Mouse (Mus musculus): ENCODE measurements around the gene Micu1. TPM values are rescaled to one million over a fixed set of nuclear protein-coding genes. Genes with fewer than 3 reads are reported as not detected.
"Not testable (repeated sequence)": the region's sequence is repeated elsewhere in the genome, so short reads cannot be mapped to it uniquely, and the experiment has no call there.

Gene Micu1
- total RNA-seq (2021), result 10 to 100 TPM; 80.3 to 94.7 TPM
- long read RNA-seq, experiment 1, transcript Micu1-204 (12 exons, 2,442 nt), result major isoform, 34 of 50 reads
- long read RNA-seq, experiment 1, partial matches to known transcripts, result 11 of 50 reads
- long read RNA-seq, experiment 1, other reads (novel, unspliced or antisense), result 5 of 50 reads
- long read RNA-seq, experiment 2, transcript Micu1-204 (12 exons, 2,442 nt), result major isoform, 17 of 27 reads
- long read RNA-seq, experiment 2, partial matches to known transcripts, result 5 of 27 reads
- long read RNA-seq, experiment 2, other reads (novel, unspliced or antisense), result 3 of 27 reads

GRCm38 (mm10) chr10:59702207-59703032, at the start of gene Micu1:
TSS of gene Micu1 (plus strand) at chr10:59702477.
- peak; percentile 96 for DNase-seq

- no peak for DNase-seq
Observed at GRCm38 (mm10) chr10:59656799-59657198, 45.5 kb upstream of the Micu1 start.

- DNase-seq, result no peak
Observed at GRCm38 (mm10) chr10:59664765-59665164, 37.5 kb upstream of the Micu1 start.

- no peak for DNase-seq
Observed at GRCm38 (mm10) chr10:59665503-59666291, 36.6 kb upstream of the Micu1 start.

DNA sequence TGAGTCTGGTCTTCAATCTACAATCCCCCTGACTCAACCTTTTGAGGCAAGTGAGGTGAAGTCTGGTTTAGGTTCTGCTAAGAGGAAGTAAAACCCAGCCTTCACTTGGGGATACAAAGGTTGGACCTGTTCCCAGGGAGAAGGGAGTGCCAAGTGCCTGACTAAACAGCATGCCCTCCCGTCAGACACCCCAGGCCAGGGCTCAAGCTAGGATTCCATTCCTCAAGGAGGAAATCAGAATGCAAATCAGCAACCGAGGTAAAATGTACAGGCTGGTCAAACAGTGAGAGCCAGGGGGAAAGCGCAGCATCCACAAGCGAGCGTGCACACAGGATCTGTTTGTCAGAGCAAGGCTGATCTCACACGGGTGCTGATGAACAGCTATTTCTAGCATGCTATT, 34.9 kb upstream of the Micu1 start:
- no peak for DNase-seq

GRCm38 (mm10) chr10:59668491-59668890, 33.8 kb upstream of the Micu1 start:
- DNase-seq, result no peak

DNA sequence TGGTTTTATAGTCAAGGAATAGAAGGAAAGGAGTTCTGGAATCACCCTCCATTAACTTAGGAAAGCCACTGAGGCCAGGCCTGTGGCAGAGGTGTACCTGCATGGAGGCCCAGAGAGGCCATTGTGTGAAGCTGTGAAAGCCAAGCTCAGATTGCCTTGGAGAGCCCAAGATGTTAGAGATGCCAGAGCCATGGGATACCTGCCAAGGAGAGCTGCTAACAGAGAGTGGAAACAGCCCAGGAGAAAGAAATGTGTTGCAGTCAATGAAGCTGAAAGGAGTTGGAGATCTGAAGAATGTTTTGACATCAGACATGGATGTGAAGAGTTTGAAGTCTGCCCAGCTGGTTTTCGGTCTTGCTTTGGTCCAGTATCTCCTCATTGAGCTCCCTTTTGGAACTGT, 24.4 kb upstream of the Micu1 start:
- no peak for DNase-seq

- no peak for DNase-seq
Observed at GRCm38 (mm10) chr10:59679189-59679588, 23.1 kb upstream of the Micu1 start.

- not testable (repeated sequence) for DNase-seq
Observed at GRCm38 (mm10) chr10:59685586-59685985, 16.7 kb upstream of the Micu1 start.

DNA sequence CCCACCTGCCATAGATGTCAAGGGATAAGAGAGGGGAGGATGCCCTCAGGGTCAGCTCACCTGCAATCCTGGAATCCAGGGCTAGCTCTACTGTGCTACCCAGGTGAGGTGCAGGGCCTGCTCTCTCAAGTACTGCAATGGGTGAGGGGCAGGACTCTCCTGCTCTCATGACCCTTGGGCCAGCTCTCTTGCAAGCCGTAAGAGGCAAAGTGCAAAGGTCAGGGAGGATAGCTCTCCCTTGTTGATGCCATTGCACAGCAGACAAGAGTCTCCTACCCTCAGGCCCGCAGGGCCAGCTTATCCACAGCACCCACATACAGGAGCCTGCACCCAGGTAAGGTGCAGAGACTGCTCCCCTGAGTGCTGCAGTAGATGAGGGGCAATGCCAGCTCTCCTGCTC, 15.2 kb upstream of the Micu1 start:
- DNase-seq, result no peak

GRCm38 (mm10) chr10:59689836-59690235, 12.4 kb upstream of the Micu1 start:
- no peak for DNase-seq

GRCm38 (mm10) chr10:59692441-59692840, 9.8 kb upstream of the Micu1 start:
- no peak for DNase-seq

- no peak for DNase-seq
Observed at GRCm38 (mm10) chr10:59694104-59694503, 8.2 kb upstream of the Micu1 start.

DNA sequence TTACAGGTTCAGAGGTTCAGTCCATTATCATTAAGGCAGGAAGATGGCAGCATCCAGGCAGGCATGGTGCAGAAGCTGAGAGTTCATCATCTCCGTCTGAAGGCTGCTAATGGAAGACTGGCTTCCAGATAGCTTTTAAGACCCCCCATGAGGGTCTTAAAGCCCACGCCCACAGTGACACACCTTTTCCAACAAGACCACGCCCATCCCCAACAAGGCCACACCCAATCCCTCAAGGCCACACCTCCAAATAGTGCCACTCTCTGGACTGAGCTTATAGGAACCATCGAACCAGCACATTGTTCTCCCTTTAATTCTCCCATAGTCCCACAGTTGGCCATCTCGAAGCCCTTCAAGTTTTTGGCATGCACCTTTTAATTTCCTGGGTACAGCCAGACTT, 2.8 kb upstream of the Micu1 start:
- no peak for DNase-seq

- no peak for DNase-seq
Observed at GRCm38 (mm10) chr10:59701805-59702204, 472 bp upstream of the Micu1 start.

GRCm38 (mm10) chr10:59703060-59703760, 933 bp downstream of the Micu1 start:
- DNase-seq, result no peak

DNA sequence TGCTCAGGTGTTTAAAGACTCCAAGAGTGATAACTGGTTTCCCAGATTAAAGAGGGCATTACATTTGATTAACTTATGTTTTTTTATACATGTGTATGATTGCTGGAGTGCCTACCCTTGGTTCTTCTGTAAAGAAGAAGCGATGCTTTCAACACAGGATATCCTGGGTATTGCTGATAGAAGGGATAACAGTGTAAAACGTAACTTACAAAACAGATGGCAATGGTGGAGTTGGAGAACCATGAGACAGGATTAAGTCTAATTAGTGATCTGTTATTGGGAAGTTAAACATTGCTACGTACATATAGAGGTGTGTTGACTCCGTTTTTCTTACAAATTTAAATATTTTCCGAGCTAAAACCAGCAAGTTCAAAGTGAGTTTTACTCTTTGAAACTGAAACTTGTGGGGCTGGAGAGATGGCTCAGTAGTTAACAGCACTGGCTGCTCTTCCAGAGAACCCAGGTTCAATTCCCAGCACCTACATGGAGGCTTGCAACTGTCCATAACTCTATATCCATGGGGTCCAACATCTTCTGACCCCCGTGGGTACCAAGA, 4.8 kb downstream of the Micu1 start:
- no peak for DNase-seq

DNA sequence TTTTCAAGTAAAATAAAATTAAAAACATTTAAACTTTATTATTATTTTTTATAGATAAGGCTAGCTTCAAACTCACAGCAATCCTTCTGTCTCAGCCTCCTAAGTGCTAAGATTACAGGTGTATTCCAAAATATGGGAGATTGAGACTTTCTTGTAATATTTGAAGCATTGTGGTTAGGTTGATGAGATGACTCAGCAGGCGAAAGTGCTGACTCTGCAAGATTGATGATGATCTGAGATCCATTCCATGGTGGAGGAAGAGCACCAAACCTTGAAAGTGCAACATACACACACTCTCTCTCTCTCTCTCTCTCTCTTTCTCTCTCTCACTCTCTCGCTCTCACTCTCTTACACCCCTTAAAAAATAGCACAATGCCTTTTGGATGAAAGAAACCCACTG, 5.3 kb downstream of the Micu1 start:
- DNase-seq, result no peak

GRCm38 (mm10) chr10:59709281-59709680, 7.0 kb downstream of the Micu1 start:
- peak; percentile 21 for DNase-seq

DNA sequence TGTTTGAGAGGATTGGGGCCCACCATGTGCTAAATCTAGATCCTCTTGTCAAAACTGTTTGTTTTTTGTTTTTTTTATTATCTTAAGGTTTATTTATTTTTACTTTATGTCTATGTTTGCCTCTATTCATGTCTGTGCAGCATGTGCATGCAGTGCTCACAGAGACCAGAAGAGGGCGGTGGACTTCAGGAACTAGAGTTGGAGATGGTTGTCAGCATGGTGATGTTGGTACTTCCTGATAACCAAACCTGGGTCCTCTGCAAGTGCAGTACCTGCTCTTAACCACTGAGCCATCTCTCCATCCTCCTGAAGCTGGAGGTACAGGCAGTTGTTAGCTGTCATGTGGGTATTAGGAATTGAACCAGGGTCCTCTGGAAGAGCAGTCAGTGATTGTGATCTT, 8.0 kb downstream of the Micu1 start:
- DNase-seq, result no peak

DNA sequence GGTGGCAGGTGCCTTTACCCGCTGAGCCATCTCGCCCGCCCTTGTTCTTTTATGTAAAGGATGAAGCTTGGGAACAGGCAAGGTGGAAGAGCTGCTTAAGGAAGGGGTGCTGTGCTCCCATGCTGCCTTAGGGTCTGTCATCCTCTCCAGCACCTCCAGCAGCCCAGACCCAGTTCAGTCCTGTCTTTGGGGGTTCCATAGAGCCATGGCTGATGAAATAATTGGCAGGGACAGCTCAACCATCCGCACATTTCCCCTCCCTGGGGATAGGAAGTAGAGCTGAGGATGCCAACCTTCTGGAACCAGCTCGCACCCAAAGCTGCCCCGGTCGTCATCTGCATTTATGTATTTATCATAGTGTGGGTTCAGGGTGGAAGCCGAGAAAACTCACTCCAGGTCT, 9.8 kb downstream of the Micu1 start:
- no peak for DNase-seq

DNA sequence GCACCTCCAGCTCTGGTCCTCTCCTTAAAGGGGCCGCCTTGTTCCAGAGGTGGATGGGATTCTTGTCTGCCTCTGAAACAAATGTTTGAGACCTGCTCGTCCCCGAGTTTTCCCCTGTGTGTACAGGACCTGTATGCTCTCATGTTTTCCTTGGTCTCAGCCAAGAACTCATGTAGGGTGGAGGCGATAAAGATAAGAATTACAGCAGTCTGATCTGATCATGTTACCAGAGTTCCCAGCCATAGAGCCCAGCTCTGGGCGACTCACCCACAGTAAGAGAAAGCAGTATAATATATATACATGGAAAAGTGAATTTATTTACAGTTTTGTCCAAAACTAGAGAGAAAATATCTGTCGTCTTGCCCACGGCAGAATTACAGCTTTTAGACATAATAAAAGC, 17.7 kb downstream of the Micu1 start:
- no peak for DNase-seq

Data from gastrocnemius, postnatal 10 days (tissue).